Mouse (Mus musculus): ENCODE results near the gene Wdfy2. TPM values are rescaled to one million over a fixed set of nuclear protein-coding genes. Genes with fewer than 3 reads are reported as not detected.
"Not testable (repeated sequence)": the region's sequence is repeated elsewhere in the genome, so short reads cannot be mapped to it uniquely, and the experiment has no call there.

Wdfy2 gene
- polyA plus RNA-seq, 1 experiment = 11.0 TPM

DNA sequence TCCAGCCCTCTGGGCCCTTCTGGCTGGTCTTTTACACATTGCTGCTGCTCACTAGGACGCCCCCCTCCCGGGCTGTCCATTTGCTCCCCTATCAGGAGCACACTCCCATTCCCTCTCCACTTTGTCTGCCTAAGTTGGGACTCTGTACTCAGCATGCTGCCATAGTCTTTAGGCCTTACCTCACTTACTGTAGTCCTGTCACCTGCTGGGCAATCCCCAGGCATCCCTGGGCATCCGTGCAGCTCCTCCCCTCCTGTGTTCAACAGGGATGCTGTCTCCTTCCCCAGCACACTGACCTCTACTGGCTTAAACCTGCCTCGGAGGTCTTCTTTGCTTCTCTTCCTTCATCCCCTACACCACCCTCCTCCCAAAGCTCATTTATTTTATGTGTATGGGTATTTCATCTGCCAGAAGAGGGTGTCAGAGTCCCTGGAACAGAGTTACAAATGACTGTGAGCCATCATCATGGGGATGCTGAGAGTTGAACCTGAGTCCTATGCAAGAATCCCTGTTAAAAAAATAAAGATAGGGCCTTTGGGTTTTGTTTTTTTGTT is 44.7 kb downstream of the Wdfy2 start:
- Histone ChIP-seq H3K4me1 (ENCODE audit: control insufficient read depth, insufficient read depth, low read length) (peaks cover 14% of the 10 kb centered on the region), H3K4me3 (ENCODE audit: insufficient read depth, low read length) (no peak overlapping the region), H3K27ac (ENCODE audit: insufficient read depth, low read length) (peak overlapping the region; percentile 8; the same call in 1 of the 2 replicates)
- TF ChIP-seq POLR2A (IDR thresholded peaks at IDR 0.05; ENCODE audit: extremely low read depth, insufficient read depth, low read length) = no peak
- 0 out of 2 replicates have a peak, but pooled peaks have one; percentile 7 for TF ChIP-seq CTCF (IDR thresholded peaks at IDR 0.05; ENCODE audit: extremely low read depth, insufficient read depth, low read length)

- H3K4me3 ChIP-seq (ENCODE audit: insufficient read depth, low read length) = no peak overlapping the region
- TF ChIP-seq CTCF (IDR thresholded peaks at IDR 0.05; ENCODE audit: extremely low read depth, insufficient read depth, low read length) = no peak
- no peak for TF ChIP-seq POLR2A (IDR thresholded peaks at IDR 0.05; ENCODE audit: extremely low read depth, insufficient read depth, low read length)
- no peak overlapping the region for H3K27ac ChIP-seq (ENCODE audit: insufficient read depth, low read length)
- H3K4me1 ChIP-seq (ENCODE audit: control insufficient read depth, insufficient read depth, low read length) = peaks cover 12% of the 10 kb centered on the region
These were observed 46.1 kb downstream of the Wdfy2 start for GRCm38 (mm10) chr14:62883551-62883950.

DNA sequence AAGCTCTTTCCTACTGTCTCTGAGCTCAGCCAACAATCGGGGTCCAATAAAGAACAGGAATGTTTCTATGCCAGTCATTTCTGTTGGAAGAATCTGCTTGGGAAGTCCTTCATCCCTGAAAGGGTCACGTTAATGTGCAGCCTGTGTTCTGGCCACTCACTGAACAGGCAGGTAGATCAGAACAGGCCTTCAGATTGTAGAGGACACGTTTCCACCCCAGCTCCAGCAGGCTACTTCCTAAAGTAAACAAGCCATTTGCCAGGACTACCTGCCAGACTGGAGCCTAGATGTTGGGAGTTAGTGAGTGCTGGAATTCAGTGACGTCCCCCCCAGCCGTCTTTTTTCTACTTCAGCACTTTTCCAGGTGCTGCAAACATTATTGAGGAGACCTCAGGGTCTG is 46.7 kb downstream of the Wdfy2 start:
- H3K4me3 ChIP-seq (ENCODE audit: insufficient read depth, low read length) = no peak overlapping the region
- TF ChIP-seq POLR2A (IDR thresholded peaks at IDR 0.05; ENCODE audit: extremely low read depth, insufficient read depth, low read length) (no peak), CTCF (IDR thresholded peaks at IDR 0.05; ENCODE audit: extremely low read depth, insufficient read depth, low read length) (no peak)
- H3K4me1 ChIP-seq (ENCODE audit: control insufficient read depth, insufficient read depth, low read length) = peaks cover 7% of the 10 kb centered on the region
- peak overlapping the region; percentile 37; the same call in 1 of the 2 replicates for H3K27ac ChIP-seq (ENCODE audit: insufficient read depth, low read length)

- no peak overlapping the region for H3K27ac ChIP-seq (ENCODE audit: insufficient read depth, low read length)
- TF ChIP-seq CTCF (IDR thresholded peaks at IDR 0.05; ENCODE audit: extremely low read depth, insufficient read depth, low read length) (no peak), POLR2A (IDR thresholded peaks at IDR 0.05; ENCODE audit: extremely low read depth, insufficient read depth, low read length) (no peak)
- H3K4me3 ChIP-seq (ENCODE audit: insufficient read depth, low read length) = no peak overlapping the region
- H3K4me1 ChIP-seq (ENCODE audit: control insufficient read depth, insufficient read depth, low read length) = peaks cover 7% of the 10 kb centered on the region
These were observed 47.2 kb downstream of the Wdfy2 start for GRCm38 (mm10) chr14:62884639-62885038.

GRCm38 (mm10) chr14:62885146-62885545 is 47.7 kb downstream of the Wdfy2 start:
- TF ChIP-seq CTCF (IDR thresholded peaks at IDR 0.05; ENCODE audit: extremely low read depth, insufficient read depth, low read length) (no peak), POLR2A (IDR thresholded peaks at IDR 0.05; ENCODE audit: extremely low read depth, insufficient read depth, low read length) (no peak)
- H3K27ac ChIP-seq (ENCODE audit: insufficient read depth, low read length) = no peak overlapping the region
- no peak overlapping the region for H3K4me3 ChIP-seq (ENCODE audit: insufficient read depth, low read length)
- H3K4me1 ChIP-seq (ENCODE audit: control insufficient read depth, insufficient read depth, low read length) = peaks cover 7% of the 10 kb centered on the region

GRCm38 (mm10) chr14:62891401-62891800 is 53.9 kb downstream of the Wdfy2 start:
- TF ChIP-seq CTCF (IDR thresholded peaks at IDR 0.05; ENCODE audit: extremely low read depth, insufficient read depth, low read length) (no peak), POLR2A (IDR thresholded peaks at IDR 0.05; ENCODE audit: extremely low read depth, insufficient read depth, low read length) (no peak)
- Histone ChIP-seq H3K4me3 (ENCODE audit: insufficient read depth, low read length) (no peak overlapping the region), H3K27ac (ENCODE audit: insufficient read depth, low read length) (no peak overlapping the region), H3K4me1 (ENCODE audit: control insufficient read depth, insufficient read depth, low read length) (peaks cover 1% of the 10 kb centered on the region; the same call in 1 of the 2 replicates)

- H3K27ac ChIP-seq (ENCODE audit: insufficient read depth, low read length) = no peak overlapping the region
- TF ChIP-seq POLR2A (IDR thresholded peaks at IDR 0.05; ENCODE audit: extremely low read depth, insufficient read depth, low read length) = no peak
- no peak for TF ChIP-seq CTCF (IDR thresholded peaks at IDR 0.05; ENCODE audit: extremely low read depth, insufficient read depth, low read length)
- H3K4me3 ChIP-seq (ENCODE audit: insufficient read depth, low read length) = no peak overlapping the region
- peaks cover 1% of the 10 kb centered on the region; the same call in 1 of the 2 replicates for H3K4me1 ChIP-seq (ENCODE audit: control insufficient read depth, insufficient read depth, low read length)
These were observed 55.5 kb downstream of the Wdfy2 start for GRCm38 (mm10) chr14:62892771-62893641.

- H3K4me3 ChIP-seq (ENCODE audit: insufficient read depth, low read length); H3K27ac ChIP-seq (ENCODE audit: insufficient read depth, low read length); H3K4me1 ChIP-seq (ENCODE audit: control insufficient read depth, insufficient read depth, low read length): not testable (repeated sequence)
These were observed 56.2 kb downstream of the Wdfy2 start for GRCm38 (mm10) chr14:62893642-62894180.

- no peak for TF ChIP-seq POLR2A (IDR thresholded peaks at IDR 0.05; ENCODE audit: extremely low read depth, insufficient read depth, low read length)
- Histone ChIP-seq H3K4me1 (ENCODE audit: control insufficient read depth, insufficient read depth, low read length) (peaks cover 3% of the 10 kb centered on the region; the same call in 1 of the 2 replicates), H3K4me3 (ENCODE audit: insufficient read depth, low read length) (no peak overlapping the region), H3K27ac (ENCODE audit: insufficient read depth, low read length) (no peak overlapping the region)
These were observed 57.7 kb downstream of the Wdfy2 start for GRCm38 (mm10) chr14:62894924-62895840.

Measured in cortical plate, adult 2 months (tissue).